Mouse (Mus musculus) megakaryocyte-erythroid progenitor cell, adult 5-6 weeks (primary cell): ENCODE measurements around the gene Olfr1263. TPM values are rescaled to one million over a fixed set of nuclear protein-coding genes. Genes with fewer than 3 reads are reported as not detected.

Experiments used
- ATAC-seq: replicated peaks from 2 replicates; pipeline ENCODE4 v1.8.0; 2016; ENCODE audit warnings: mild to moderate bottlenecking, inconsistent platforms; ENCODE audit not compliant: severe bottlenecking, poor library complexity, low FRiP score, low TSS enrichment
- total RNA-seq, 2 experiments: library from RNA; stranded (forward) in 1 of 2; stranded (reverse) in 1 of 2; fragments of 200-1000, 215-1000 nt in 1 of 2; fragments of >200 nt in 1 of 2; fragmentation: Nextera tagmentation in 1 of 2; gene quantifications; 2 replicates each; pipeline ENCODE4 v1.2.3; 2014 to 2017

Olfr1263 gene
- total RNA-seq (2014; fragmentation: Nextera tagmentation) (not detected in 2 replicates), total RNA-seq (2017) (not detected in 2 replicates)

- ATAC-seq = no peak
These were observed at the start of gene Olfr1263 for GRCm38 (mm10) chr2:90011831-90012230. Gene Olfr1263 (plus strand): TSS chr2:90012131.

GRCm38 (mm10) chr2:89974184-89974583, 37.7 kb upstream of the Olfr1263 start, which contains the start of gene Olfr1260:
Gene Olfr1260 (plus strand): TSS chr2:89974340.
- no peak for ATAC-seq

- ATAC-seq = no peak
These were observed 34.2 kb upstream of the Olfr1263 start for GRCm38 (mm10) chr2:89977709-89978108.

GRCm38 (mm10) chr2:89990921-89991320, 21.0 kb upstream of the Olfr1263 start, which contains the start of gene Olfr1261:
Gene Olfr1261 (plus strand): TSS chr2:89991221.
- no peak for ATAC-seq

DNA sequence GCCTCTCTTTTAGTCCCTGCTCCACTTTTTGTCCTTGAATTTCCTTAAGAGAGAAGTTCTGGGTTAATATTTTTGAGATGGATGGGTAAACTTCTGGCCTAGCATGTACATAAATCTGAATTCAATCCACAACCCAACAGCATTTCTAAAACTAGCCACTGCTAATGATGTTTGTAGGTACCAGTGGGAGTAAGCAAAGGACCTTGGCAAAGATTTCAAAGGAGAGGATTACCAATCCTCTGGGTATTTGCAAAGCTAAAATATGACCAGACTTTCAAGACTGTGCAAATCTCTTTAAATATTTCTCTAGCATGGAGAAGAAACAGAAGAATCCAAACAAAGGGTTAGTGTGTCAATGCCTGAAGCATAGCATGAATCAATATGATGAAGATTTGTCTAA, 12.1 kb upstream of the Olfr1263 start, which contains the start of gene Olfr1262:
TSS of gene Olfr1262 (plus strand) at position 301 of the 400 bp plus-strand sequence.
- ATAC-seq = no peak

DNA sequence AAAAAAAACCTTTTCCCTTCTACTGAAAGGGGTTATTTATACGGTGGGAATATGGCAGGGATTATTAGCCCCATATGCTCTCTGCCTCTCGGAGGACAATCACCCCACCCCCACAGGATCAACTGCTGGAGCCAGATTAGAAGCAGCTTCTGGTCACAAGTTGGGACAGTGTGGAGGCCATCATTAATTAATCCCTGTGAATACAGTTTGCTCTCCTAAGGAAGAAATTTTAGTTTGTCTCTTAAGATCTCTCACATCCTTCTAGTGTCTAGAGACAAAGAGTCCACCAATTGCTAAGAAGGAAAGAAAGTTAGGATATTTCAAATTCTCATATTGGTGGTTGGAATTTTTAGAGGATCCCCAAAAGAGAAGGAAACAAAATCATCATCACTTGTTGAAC, 13.5 kb downstream of the Olfr1263 start, which contains the start of gene Olfr1264:
TSS of gene Olfr1264 (minus strand) at position 101 of the 400 bp plus-strand sequence.
- no peak for ATAC-seq

DNA sequence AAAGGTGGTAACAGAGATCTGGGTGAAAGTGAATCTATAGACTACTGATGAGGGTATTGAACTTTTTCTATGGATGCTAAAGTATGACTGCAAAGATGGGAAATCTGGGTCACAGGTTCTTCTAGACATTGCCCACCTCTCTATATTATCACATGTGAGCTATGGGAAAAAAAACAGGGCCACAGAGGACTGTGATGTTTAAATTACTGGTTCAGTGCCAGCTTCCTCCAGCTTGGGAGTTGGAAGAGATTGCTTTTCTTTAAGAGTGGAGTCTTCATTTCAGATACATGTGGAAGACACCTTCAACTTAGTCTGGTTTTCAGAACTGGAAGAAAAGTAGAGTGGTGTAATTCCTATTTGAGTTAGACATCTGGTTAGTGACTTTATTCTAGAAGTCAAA, 23.1 kb downstream of the Olfr1263 start, which contains the start of gene Olfr1265:
TSS of gene Olfr1265 (plus strand) at position 301 of the 400 bp plus-strand sequence.
- no peak for ATAC-seq

GRCm38 (mm10) chr2:90063494-90063893, 51.6 kb downstream of the Olfr1263 start, which contains the start of gene Olfr140:
Gene Olfr140 (minus strand): TSS chr2:90063594.
- ATAC-seq = no peak

Other genes starting within 250 kb of the Olfr1263 start
- gene Olfr1254, start 218.5 kb upstream of the Olfr1263 start, total RNA-seq (2014; fragmentation: Nextera tagmentation) = not detected in 2 replicates
- not detected in 2 replicates for gene Olfr1254, start 218.5 kb upstream of the Olfr1263 start, total RNA-seq (2017)
- gene Olfr1255, start 200.1 kb upstream of the Olfr1263 start, total RNA-seq (2014; fragmentation: Nextera tagmentation) = not detected in 2 replicates
- gene Olfr1255, start 200.1 kb upstream of the Olfr1263 start, total RNA-seq (2017) = not detected in 2 replicates
- gene Olfr1256, start 170.6 kb upstream of the Olfr1263 start, total RNA-seq (2014; fragmentation: Nextera tagmentation) = not detected in 2 replicates
- gene Olfr1256, start 170.6 kb upstream of the Olfr1263 start, total RNA-seq (2017) = not detected in 2 replicates
- not detected in 2 replicates for gene Olfr48, start 163.9 kb upstream of the Olfr1263 start, total RNA-seq (2014; fragmentation: Nextera tagmentation)
- gene Olfr48, start 163.9 kb upstream of the Olfr1263 start, total RNA-seq (2017) = not detected in 2 replicates
- not detected in 2 replicates for gene Olfr1257, start 133.7 kb upstream of the Olfr1263 start, total RNA-seq (2014; fragmentation: Nextera tagmentation)
- not detected in 2 replicates for gene Olfr1257, start 133.7 kb upstream of the Olfr1263 start, total RNA-seq (2017)
- not detected in 2 replicates for gene Olfr1258, start 84.8 kb upstream of the Olfr1263 start, total RNA-seq (2014; fragmentation: Nextera tagmentation)
- gene Olfr1258, start 84.8 kb upstream of the Olfr1263 start, total RNA-seq (2017) = not detected in 2 replicates
- not detected in 2 replicates for gene Olfr1259, start 63.5 kb upstream of the Olfr1263 start, total RNA-seq (2014; fragmentation: Nextera tagmentation)
- gene Olfr1259, start 63.5 kb upstream of the Olfr1263 start, total RNA-seq (2017) = not detected in 2 replicates
- not detected in 2 replicates for gene Olfr1260, start 37.8 kb upstream of the Olfr1263 start, total RNA-seq (2014; fragmentation: Nextera tagmentation)
- not detected in 2 replicates for gene Olfr1260, start 37.8 kb upstream of the Olfr1263 start, total RNA-seq (2017)
- not detected in 2 replicates for gene Olfr1261, start 20.9 kb upstream of the Olfr1263 start, total RNA-seq (2014; fragmentation: Nextera tagmentation)
- not detected in 2 replicates for gene Olfr1261, start 20.9 kb upstream of the Olfr1263 start, total RNA-seq (2017)
- gene Olfr1262, start 12.0 kb upstream of the Olfr1263 start, total RNA-seq (2014; fragmentation: Nextera tagmentation) = not detected in 2 replicates
- not detected in 2 replicates for gene Olfr1262, start 12.0 kb upstream of the Olfr1263 start, total RNA-seq (2017)
- gene Olfr1264, start 13.4 kb downstream of the Olfr1263 start, total RNA-seq (2014; fragmentation: Nextera tagmentation) = not detected in 2 replicates
- not detected in 2 replicates for gene Olfr1264, start 13.4 kb downstream of the Olfr1263 start, total RNA-seq (2017)
- not detected in 2 replicates for gene Olfr1265, start 23.2 kb downstream of the Olfr1263 start, total RNA-seq (2014; fragmentation: Nextera tagmentation)
- not detected in 2 replicates for gene Olfr1265, start 23.2 kb downstream of the Olfr1263 start, total RNA-seq (2017)
- not detected in 2 replicates for gene Olfr140, start 51.5 kb downstream of the Olfr1263 start, total RNA-seq (2014; fragmentation: Nextera tagmentation)
- not detected in 2 replicates for gene Olfr140, start 51.5 kb downstream of the Olfr1263 start, total RNA-seq (2017)
- not detected in 2 replicates for gene Olfr1269, start 109.3 kb downstream of the Olfr1263 start, total RNA-seq (2014; fragmentation: Nextera tagmentation)
- gene Olfr1269, start 109.3 kb downstream of the Olfr1263 start, total RNA-seq (2017) = not detected in 2 replicates
- gene Olfr32, start 130.2 kb downstream of the Olfr1263 start, total RNA-seq (2014; fragmentation: Nextera tagmentation) = not detected in 2 replicates
- not detected in 2 replicates for gene Olfr32, start 130.2 kb downstream of the Olfr1263 start, total RNA-seq (2017)
- gene Olfr1270, start 141.0 kb downstream of the Olfr1263 start, total RNA-seq (2014; fragmentation: Nextera tagmentation) = not detected in 2 replicates
- not detected in 2 replicates for gene Olfr1270, start 141.0 kb downstream of the Olfr1263 start, total RNA-seq (2017)
- not detected in 2 replicates for gene Olfr1506, start 212.4 kb downstream of the Olfr1263 start, total RNA-seq (2014; fragmentation: Nextera tagmentation)
- gene Olfr1506, start 212.4 kb downstream of the Olfr1263 start, total RNA-seq (2017) = not detected in 2 replicates
- not detected in 2 replicates for gene Olfr142, start 245.5 kb downstream of the Olfr1263 start, total RNA-seq (2014; fragmentation: Nextera tagmentation)
- not detected in 2 replicates for gene Olfr142, start 245.5 kb downstream of the Olfr1263 start, total RNA-seq (2017)